Mouse (Mus musculus): ENCODE measurements at regions not wholly inside any gene's neighbourhood (a gene's known extent, or its start where the extent isn't known, plus 50 kb on each side); places are given as distances from the start of the nearest gene placed in this dataset.

DNA sequence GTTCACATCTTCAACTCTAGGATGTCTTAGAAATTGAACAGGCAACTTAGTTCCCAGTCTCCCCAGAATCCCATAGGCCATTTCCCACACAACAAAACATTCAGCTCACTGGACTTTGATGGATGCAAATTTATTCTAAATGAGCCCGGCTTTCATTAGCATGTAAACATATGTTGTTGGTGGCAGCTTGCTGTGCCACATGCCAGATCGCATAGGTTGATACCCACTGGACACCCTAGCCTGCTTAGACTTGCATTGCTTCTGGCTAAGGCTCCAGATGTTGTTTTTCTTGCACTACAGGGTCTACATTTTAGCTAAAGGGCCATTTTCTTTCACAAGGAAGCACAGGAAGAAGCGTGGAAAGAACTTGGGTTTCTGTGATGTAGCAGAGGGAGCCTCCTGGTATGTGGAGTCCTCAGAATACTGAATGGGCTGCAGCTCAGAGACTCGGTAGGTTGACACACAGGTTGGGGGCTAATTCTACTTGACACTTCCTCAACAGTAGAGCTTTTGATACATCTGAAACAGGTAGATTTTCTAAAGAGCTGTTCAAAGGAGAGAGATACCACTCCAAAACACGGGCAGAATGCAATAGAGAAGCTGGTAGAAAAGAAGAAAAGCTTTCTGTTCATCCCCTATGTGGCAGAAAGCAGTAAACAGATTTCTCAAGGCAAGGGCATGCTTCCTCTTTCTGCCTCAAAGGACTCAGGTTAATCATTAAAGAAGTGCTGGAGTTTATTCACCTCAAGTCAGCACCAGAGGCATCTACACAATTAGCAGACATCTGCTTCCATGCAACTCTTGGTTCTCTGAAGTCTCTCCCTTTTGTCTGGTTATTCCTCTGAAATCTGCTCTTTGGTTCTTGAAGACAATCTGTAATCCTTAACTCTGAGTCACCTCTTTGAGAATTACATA, 153.9 kb upstream of the Pfkp start:
- Histone ChIP-seq H3K9ac (ENCODE audit: low read depth, low read length) (no peak overlapping the region), H3K27me3 (replicated peaks; ENCODE audit: control insufficient read depth, insufficient read depth, low read length) (no peaks in the 10 kb centered on the region), H3K9me3 (ENCODE audit: control insufficient read depth, low read length) (no peaks in the 10 kb centered on the region), H3K4me2 (ENCODE audit: low read length) (no peak overlapping the region), H3K36me3 (ENCODE audit: control insufficient read depth, insufficient read depth, low read length) (no peaks in the 10 kb centered on the region), H3K27ac (ENCODE audit: low read depth, low read length) (no peak overlapping the region), H3K4me3 (ENCODE audit: low read length) (no peak overlapping the region), H3K4me1 (ENCODE audit: control insufficient read depth, insufficient read depth, low read depth, low read length) (no peaks in the 10 kb centered on the region)
- 39% methylated on average over 5 of the region's 5 CpGs for WGBS
- no peak for ATAC-seq

DNA sequence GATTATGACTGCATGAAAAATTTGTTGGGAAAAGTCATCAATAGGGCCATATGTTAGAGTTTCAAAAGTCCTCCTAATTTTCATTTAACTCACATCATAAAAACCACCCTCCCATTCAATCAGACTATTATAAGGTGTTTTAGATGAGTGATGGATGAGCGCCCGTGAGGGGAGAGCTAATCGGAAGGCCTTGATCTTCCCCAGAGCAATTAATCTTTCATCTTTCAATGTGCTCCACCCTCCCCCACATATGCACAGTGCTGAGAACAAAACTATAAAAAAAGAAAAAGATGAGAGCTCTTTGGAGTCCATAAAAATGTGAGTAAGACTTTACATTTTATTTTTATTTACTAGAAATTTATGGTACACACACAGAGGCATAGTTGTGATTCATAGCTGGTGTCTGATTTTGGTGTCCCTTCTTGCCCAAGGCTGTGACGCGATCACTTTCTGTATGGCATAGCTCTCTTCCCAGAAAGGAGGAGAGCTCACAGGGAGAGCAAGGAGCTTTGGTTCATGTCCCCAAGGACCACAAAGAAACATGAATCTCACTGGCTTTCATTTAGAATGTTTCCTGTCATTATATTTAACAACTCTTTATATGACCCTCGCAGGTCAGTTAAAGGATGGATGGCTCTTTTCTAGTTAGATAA, 119.5 kb upstream of the Pfkp start:
- Histone ChIP-seq H3K27ac (ENCODE audit: low read depth, low read length) (no peak overlapping the region), H3K4me2 (ENCODE audit: low read length) (no peak overlapping the region), H3K4me3 (ENCODE audit: low read length) (no peak overlapping the region), H3K9ac (ENCODE audit: low read depth, low read length) (no peak overlapping the region), H3K9me3 (ENCODE audit: control insufficient read depth, low read length) (no peaks in the 10 kb centered on the region), H3K27me3 (replicated peaks; ENCODE audit: control insufficient read depth, insufficient read depth, low read length) (no peaks in the 10 kb centered on the region), H3K4me1 (ENCODE audit: control insufficient read depth, insufficient read depth, low read depth, low read length) (no peaks in the 10 kb centered on the region), H3K36me3 (ENCODE audit: control insufficient read depth, insufficient read depth, low read length) (no peaks in the 10 kb centered on the region)
- no peak for ATAC-seq
- 44% methylated on average over 6 of the region's 6 CpGs for WGBS

DNA sequence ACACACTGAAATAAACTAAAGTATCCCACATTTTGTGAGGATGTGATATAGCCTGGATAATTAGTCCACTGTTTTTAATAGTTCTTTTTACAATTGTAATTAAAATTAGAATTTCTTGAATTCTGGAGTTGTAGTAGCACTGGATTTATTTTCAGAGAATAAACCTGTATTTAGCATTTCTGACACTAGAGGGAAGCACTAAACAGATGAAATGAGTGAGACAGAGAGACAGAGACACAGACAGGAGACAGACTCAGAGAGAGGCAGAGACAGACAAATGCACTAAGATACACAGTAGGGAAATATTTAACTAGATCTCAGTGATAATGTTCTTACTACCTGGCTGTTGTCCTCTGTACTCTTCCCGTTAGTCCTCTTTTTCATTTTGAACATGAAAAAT, 108.6 kb upstream of the Pfkp start:
- no peak overlapping the region for H3K27ac ChIP-seq (ENCODE audit: low read depth, low read length)
- H3K9me3 ChIP-seq (ENCODE audit: control insufficient read depth, low read length) = no peaks in the 10 kb centered on the region
- 95% methylated on average over 1 of the region's 1 CpGs for WGBS
- no peak overlapping the region for H3K4me2 ChIP-seq (ENCODE audit: low read length)
- no peak overlapping the region for H3K9ac ChIP-seq (ENCODE audit: low read depth, low read length)
- no peaks in the 10 kb centered on the region for H3K4me1 ChIP-seq (ENCODE audit: control insufficient read depth, insufficient read depth, low read depth, low read length)
- no peak overlapping the region for H3K4me3 ChIP-seq (ENCODE audit: low read length)
- no peaks in the 10 kb centered on the region for H3K27me3 ChIP-seq (replicated peaks; ENCODE audit: control insufficient read depth, insufficient read depth, low read length)
- no peak for ATAC-seq
- H3K36me3 ChIP-seq (ENCODE audit: control insufficient read depth, insufficient read depth, low read length) = no peaks in the 10 kb centered on the region

DNA sequence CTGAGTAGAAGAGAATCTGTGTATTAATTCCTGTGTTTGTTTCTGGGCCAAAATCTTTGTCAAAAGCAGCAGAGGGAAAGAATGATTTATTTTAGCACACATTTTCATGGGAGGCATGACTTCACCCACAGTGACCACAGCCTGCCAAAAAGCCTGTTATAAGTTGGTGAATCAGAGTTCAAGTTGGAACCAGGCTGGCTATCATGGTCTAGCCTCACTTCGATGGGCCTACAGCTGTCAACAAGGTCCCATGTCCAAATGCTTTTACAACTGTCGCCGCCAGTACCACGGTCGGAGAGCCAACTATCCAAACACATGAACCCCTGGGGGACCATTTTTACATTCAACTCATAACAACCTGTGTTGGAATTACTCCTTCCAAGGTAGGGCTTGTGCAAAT, 103.0 kb upstream of the Pfkp start:
- ATAC-seq = no peak
- Histone ChIP-seq H3K27ac (ENCODE audit: low read depth, low read length) (no peak overlapping the region), H3K27me3 (replicated peaks; ENCODE audit: control insufficient read depth, insufficient read depth, low read length) (no peaks in the 10 kb centered on the region), H3K9ac (ENCODE audit: low read depth, low read length) (no peak overlapping the region), H3K9me3 (ENCODE audit: control insufficient read depth, low read length) (no peaks in the 10 kb centered on the region), H3K36me3 (ENCODE audit: control insufficient read depth, insufficient read depth, low read length) (no peaks in the 10 kb centered on the region), H3K4me2 (ENCODE audit: low read length) (no peak overlapping the region), H3K4me1 (ENCODE audit: control insufficient read depth, insufficient read depth, low read depth, low read length) (no peaks in the 10 kb centered on the region), H3K4me3 (ENCODE audit: low read length) (no peak overlapping the region)
- 86% methylated on average over 5 of the region's 5 CpGs for WGBS

DNA sequence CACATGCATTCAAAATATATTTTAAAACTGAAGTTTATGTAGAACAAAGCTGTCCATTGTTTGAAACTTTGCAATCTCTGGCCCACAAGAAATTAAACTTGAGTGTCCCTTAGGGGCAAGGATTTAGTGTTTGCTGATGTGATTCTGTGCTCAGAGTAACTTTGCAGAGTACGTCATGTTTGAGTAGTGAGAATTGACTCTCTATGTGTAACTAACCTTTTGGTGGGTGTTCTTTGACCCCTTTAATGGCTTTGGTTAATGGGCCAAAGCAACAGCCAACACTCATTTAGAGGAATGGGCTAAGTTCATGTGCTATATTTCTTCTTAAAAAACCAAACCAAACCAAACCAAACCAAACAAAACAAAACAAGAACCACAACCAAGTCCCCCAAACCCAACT, 102.6 kb upstream of the Pfkp start:
- H3K36me3 ChIP-seq (ENCODE audit: control insufficient read depth, insufficient read depth, low read length) = no peaks in the 10 kb centered on the region
- no peaks in the 10 kb centered on the region for H3K4me1 ChIP-seq (ENCODE audit: control insufficient read depth, insufficient read depth, low read depth, low read length)
- WGBS = 78% methylated on average over 1 of the region's 1 CpGs
- ATAC-seq = no peak
- H3K27me3 ChIP-seq (replicated peaks; ENCODE audit: control insufficient read depth, insufficient read depth, low read length) = no peaks in the 10 kb centered on the region
- H3K9ac ChIP-seq (ENCODE audit: low read depth, low read length) = no peak overlapping the region
- H3K4me2 ChIP-seq (ENCODE audit: low read length) = no peak overlapping the region
- no peaks in the 10 kb centered on the region for H3K9me3 ChIP-seq (ENCODE audit: control insufficient read depth, low read length)
- no peak overlapping the region for H3K4me3 ChIP-seq (ENCODE audit: low read length)
- H3K27ac ChIP-seq (ENCODE audit: low read depth, low read length) = no peak overlapping the region

DNA sequence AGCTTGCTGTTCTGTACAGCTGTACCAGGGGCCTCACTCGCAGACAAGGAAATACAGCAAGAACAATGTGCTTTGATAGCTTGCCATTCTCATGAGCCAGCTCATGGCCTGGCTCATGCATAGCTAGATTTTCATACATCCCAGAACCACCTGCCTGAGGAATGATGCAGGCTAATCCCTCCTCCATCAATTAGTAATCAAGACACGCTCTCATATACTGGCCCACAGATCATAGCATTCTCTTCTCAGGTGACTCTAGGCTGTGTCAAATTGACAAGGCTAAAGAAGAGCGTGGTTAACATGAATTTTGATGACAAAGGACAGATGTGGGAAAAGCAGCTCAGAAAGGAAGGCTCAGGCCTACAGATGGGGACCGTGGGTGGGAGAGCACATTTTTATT, 93.3 kb upstream of the Pfkp start:
- 81% methylated on average over 4 of the region's 4 CpGs for WGBS
- no peak overlapping the region for H3K9ac ChIP-seq (ENCODE audit: low read depth, low read length)
- no peaks in the 10 kb centered on the region for H3K36me3 ChIP-seq (ENCODE audit: control insufficient read depth, insufficient read depth, low read length)
- H3K27ac ChIP-seq (ENCODE audit: low read depth, low read length) = no peak overlapping the region
- H3K9me3 ChIP-seq (ENCODE audit: control insufficient read depth, low read length) = no peaks in the 10 kb centered on the region
- no peak overlapping the region for H3K4me3 ChIP-seq (ENCODE audit: low read length)
- no peaks in the 10 kb centered on the region for H3K27me3 ChIP-seq (replicated peaks; ENCODE audit: control insufficient read depth, insufficient read depth, low read length)
- no peaks in the 10 kb centered on the region for H3K4me1 ChIP-seq (ENCODE audit: control insufficient read depth, insufficient read depth, low read depth, low read length)
- ATAC-seq = no peak
- no peak overlapping the region for H3K4me2 ChIP-seq (ENCODE audit: low read length)

DNA sequence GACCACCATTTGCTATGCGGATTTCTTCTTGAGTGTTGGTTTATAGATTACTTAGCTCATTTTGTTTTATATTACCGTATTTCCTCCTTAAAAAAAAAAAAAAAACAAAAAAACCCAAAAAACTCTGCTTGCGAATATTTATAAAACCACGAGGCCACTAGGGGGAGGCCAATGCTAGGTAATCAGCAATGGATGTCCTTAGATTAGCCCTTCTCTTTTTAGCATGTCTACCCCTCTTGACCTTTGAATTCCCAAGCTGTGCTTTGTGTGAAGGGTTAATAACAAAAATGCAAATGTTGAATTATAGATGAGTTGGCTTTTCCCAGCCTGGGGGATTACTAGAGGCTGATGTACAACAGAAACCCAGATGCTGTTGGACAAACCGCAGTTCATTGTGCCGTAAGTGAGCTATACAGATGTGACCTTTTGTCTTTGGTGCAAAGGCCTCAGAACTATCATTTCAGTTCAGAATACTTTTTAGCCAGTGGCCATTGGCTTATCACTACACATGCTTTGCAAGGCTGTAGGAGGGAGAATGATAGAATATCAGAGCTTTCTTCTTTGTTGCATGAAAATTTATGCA, 88.5 kb upstream of the Pfkp start:
- no peak overlapping the region for H3K4me2 ChIP-seq (ENCODE audit: low read length)
- no peak for ATAC-seq
- no peaks in the 10 kb centered on the region for H3K36me3 ChIP-seq (ENCODE audit: control insufficient read depth, insufficient read depth, low read length)
- H3K4me1 ChIP-seq (ENCODE audit: control insufficient read depth, insufficient read depth, low read depth, low read length) = no peaks in the 10 kb centered on the region
- WGBS = 64% methylated on average over 6 of the region's 6 CpGs
- H3K27me3 ChIP-seq (replicated peaks; ENCODE audit: control insufficient read depth, insufficient read depth, low read length) = no peaks in the 10 kb centered on the region
- H3K9ac ChIP-seq (ENCODE audit: low read depth, low read length) = no peak overlapping the region
- H3K27ac ChIP-seq (ENCODE audit: low read depth, low read length) = no peak overlapping the region
- no peaks in the 10 kb centered on the region for H3K9me3 ChIP-seq (ENCODE audit: control insufficient read depth, low read length)
- H3K4me3 ChIP-seq (ENCODE audit: low read length) = no peak overlapping the region

All from hindbrain, embryonic 16.5 days (tissue).